16 mouse cellular contexts compared by ENCODE assay signal in the genomic region with DNA sequence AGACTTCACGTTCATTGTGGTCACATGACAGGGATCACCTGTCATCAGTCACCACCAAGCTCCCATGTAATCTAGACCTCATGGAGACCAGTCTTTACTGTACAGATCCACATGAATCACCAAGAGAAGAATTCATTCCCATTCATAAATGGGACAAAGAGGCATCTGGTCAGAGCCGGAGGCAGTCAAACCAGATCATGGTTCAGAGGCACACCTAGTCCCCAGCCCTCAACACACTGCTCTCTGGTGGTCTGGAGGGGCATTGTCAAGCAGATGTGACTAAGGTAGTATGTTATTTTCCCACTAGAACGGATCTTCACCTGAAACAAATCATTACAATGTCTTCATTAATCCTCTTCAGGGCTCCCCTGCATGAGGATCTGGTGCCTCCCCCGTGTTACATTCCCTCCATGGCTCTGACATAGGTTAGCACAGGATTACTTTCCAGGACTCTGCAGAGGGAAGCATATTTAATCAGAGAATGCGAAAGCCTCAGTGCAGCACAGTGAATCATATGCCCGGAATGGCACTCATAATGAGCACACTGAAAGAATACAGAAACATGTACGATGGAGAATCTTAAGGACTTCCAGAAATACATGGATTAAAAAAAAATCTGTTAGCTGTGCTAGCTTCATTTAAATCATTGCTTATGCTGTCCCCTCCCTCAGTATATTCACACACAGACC.
DNase-seq lines count a peak whose midpoint lies in the region; ATAC-seq and TF ChIP-seq lines count a peak whose summit lies in the region.
"Had no signal": no experiment of that assay in that cellular context is flagged by ENCODE, and none has a peak within 500 bp of the region (broad histone marks: within the 10 kb centered on the region; RNA-seq: fewer than 3 reads in every experiment).

No protein-coding gene starts in this region.

- no peak overlapping the region for H3K27ac ChIP-seq in heart, postnatal 0 days (ENCODE audit: low read depth)
- peak overlapping the region; percentile 38 for H3K27ac ChIP-seq in limb, embryonic 15.5 days
- H3K27ac ChIP-seq in limb, embryonic 10.5 days, result no peak overlapping the region
- no peak overlapping the region for H3K27ac ChIP-seq in hindbrain, embryonic 11.5 days (ENCODE audit: low read depth, low read length)
- H3K27ac ChIP-seq: kidney, embryonic 15.5 days; liver, embryonic 13.5 days; macrophage; neural tube, embryonic 13.5 days had no signal

- H3K9me3 ChIP-seq in heart, postnatal 0 days (replicated peaks; ENCODE audit: control insufficient read depth, low read length), result no peaks in the 10 kb centered on the region
- H3K9me3 ChIP-seq in limb, embryonic 15.5 days, result no peaks in the 10 kb centered on the region
- no peaks in the 10 kb centered on the region for H3K9me3 ChIP-seq in limb, embryonic 10.5 days (replicated peaks)
- no peaks in the 10 kb centered on the region for H3K9me3 ChIP-seq in hindbrain, embryonic 11.5 days (ENCODE audit: control insufficient read depth, low read length)
- H3K9me3 ChIP-seq: kidney, embryonic 15.5 days; liver, embryonic 13.5 days; neural tube, embryonic 13.5 days had no signal

- H3K4me2 ChIP-seq in heart, postnatal 0 days (ENCODE audit: low read depth, low read length), result no peak overlapping the region
- no peak overlapping the region for H3K4me2 ChIP-seq in limb, embryonic 15.5 days
- H3K4me2 ChIP-seq in hindbrain, embryonic 11.5 days (replicated peaks; ENCODE audit: low read depth, low read length), result no peak overlapping the region
- H3K4me2 ChIP-seq: kidney, embryonic 15.5 days; liver, embryonic 13.5 days; neural tube, embryonic 13.5 days had no signal

- 61% methylated on average over 7 of the region's 7 CpGs for WGBS in heart, postnatal 0 days
- 62% methylated on average over 7 of the region's 7 CpGs for WGBS in limb, embryonic 15.5 days
- 84% methylated on average over 7 of the region's 7 CpGs for WGBS in limb, embryonic 10.5 days
- WGBS in hindbrain, embryonic 11.5 days, result 79% methylated on average over 7 of the region's 7 CpGs

- DNase-seq in heart, postnatal 0 days (ENCODE audit: low spot score), result no peak
- DNase-seq in heart, postnatal 25 days (ENCODE audit: low spot score), result no peak
- DNase-seq in limb, embryonic 10.5 days (ENCODE audit: low spot score), result no peak
- peak; percentile 24 for DNase-seq in ES-CJ7 (ENCODE audit: low read depth, low spot score)
- no peak for DNase-seq in brain, embryonic 14.5 days (ENCODE audit: low read depth)
- DNase-seq in hindbrain, embryonic 11.5 days (ENCODE audit: low spot score), result no peak
- DNase-seq: cerebellum, adult 8-10 months; liver, embryonic 13.5 days; midbrain, embryonic 14.5 days; retina, postnatal 1 day; thymus, postnatal 25 days had no signal

- TF ChIP-seq POLR2A in brain, embryonic 14.5 days (IDR thresholded peaks at IDR 0.05; ENCODE audit: borderline replicate concordance, extremely low read depth, insufficient read depth, insufficient read length, poor library complexity, severe bottlenecking), result no peak

- H3K27me3 ChIP-seq in heart, postnatal 0 days (ENCODE audit: control insufficient read depth, insufficient read depth, low read length), result no peaks in the 10 kb centered on the region
- no peaks in the 10 kb centered on the region for H3K27me3 ChIP-seq in limb, embryonic 15.5 days
- H3K27me3 ChIP-seq in limb, embryonic 10.5 days (ENCODE audit: low read depth, poor library complexity, severe bottlenecking), result no peaks in the 10 kb centered on the region
- H3K27me3 ChIP-seq in hindbrain, embryonic 11.5 days (ENCODE audit: control insufficient read depth, insufficient read depth, low read length), result no peaks in the 10 kb centered on the region
- H3K27me3 ChIP-seq: kidney, embryonic 15.5 days; liver, embryonic 13.5 days; neural tube, embryonic 13.5 days had no signal

- TF ChIP-seq EP300 in heart, postnatal 0 days (IDR thresholded peaks at IDR 0.05; ENCODE audit: low read depth), result no peak

- no peak for ATAC-seq in heart, postnatal 0 days (ENCODE audit: insufficient read depth, low read depth)
- ATAC-seq in limb, embryonic 15.5 days (ENCODE audit: insufficient number of reproducible peaks, low FRiP score, low TSS enrichment, low read depth), result no peak
- ATAC-seq in hindbrain, embryonic 11.5 days (ENCODE audit: low FRiP score), result no peak
- ATAC-seq: CD4-positive, CD25-positive, alpha-beta regulatory T cell, adult 4 months had no signal

- no peaks in the 10 kb centered on the region for H3K36me3 ChIP-seq in heart, postnatal 0 days (replicated peaks; ENCODE audit: control insufficient read depth, insufficient read depth, low read length)
- H3K36me3 ChIP-seq in limb, embryonic 15.5 days, result no peaks in the 10 kb centered on the region
- no peaks in the 10 kb centered on the region for H3K36me3 ChIP-seq in limb, embryonic 10.5 days
- no peaks in the 10 kb centered on the region for H3K36me3 ChIP-seq in hindbrain, embryonic 11.5 days (ENCODE audit: control insufficient read depth, insufficient read depth, low read length)
- H3K36me3 ChIP-seq: kidney, embryonic 15.5 days; liver, embryonic 13.5 days; neural tube, embryonic 13.5 days had no signal

- TF ChIP-seq CTCF in heart, postnatal 0 days (IDR thresholded peaks at IDR 0.05; ENCODE audit: low read depth), result peak; percentile 33
- TF ChIP-seq CTCF in brain, embryonic 14.5 days (IDR thresholded peaks at IDR 0.05; ENCODE audit: borderline replicate concordance, extremely low read depth, insufficient read depth, insufficient read length), result peak; percentile 39; the same call in 1 of the 2 replicates

- H3K4me3 ChIP-seq in heart, postnatal 0 days (ENCODE audit: low read depth, low read length), result no peak overlapping the region
- no peak overlapping the region for H3K4me3 ChIP-seq in limb, embryonic 15.5 days
- H3K4me3 ChIP-seq in limb, embryonic 10.5 days, result no peak overlapping the region
- H3K4me3 ChIP-seq in hindbrain, embryonic 11.5 days (ENCODE audit: low read depth, low read length), result no peak overlapping the region
- H3K4me3 ChIP-seq: kidney, embryonic 15.5 days; liver, embryonic 13.5 days; neural tube, embryonic 13.5 days had no signal

- no peak overlapping the region for H3K9ac ChIP-seq in heart, postnatal 0 days (replicated peaks; ENCODE audit: low read depth, low read length)
- no peak overlapping the region for H3K9ac ChIP-seq in limb, embryonic 15.5 days
- no peak overlapping the region for H3K9ac ChIP-seq in hindbrain, embryonic 11.5 days (ENCODE audit: low read depth, low read length)
- H3K9ac ChIP-seq: kidney, embryonic 15.5 days; liver, embryonic 13.5 days; neural tube, embryonic 13.5 days had no signal

- intact Hi-C loops in heart, postnatal 25 days (cut with DNase I), result no loop called here

- peaks cover 11% of the 10 kb centered on the region for H3K4me1 ChIP-seq in heart, postnatal 0 days (ENCODE audit: control insufficient read depth, insufficient read depth)
- peaks cover 23% of the 10 kb centered on the region for H3K4me1 ChIP-seq in limb, embryonic 15.5 days
- peaks cover 16% of the 10 kb centered on the region for H3K4me1 ChIP-seq in limb, embryonic 10.5 days
- no peaks in the 10 kb centered on the region for H3K4me1 ChIP-seq in hindbrain, embryonic 11.5 days (replicated peaks; ENCODE audit: control insufficient read depth, insufficient read depth, low read length)
- H3K4me1 ChIP-seq: liver, embryonic 13.5 days had no signal
